Mouse (Mus musculus) megakaryocyte, embryonic 14.5 days (primary cell): ENCODE measurements at regions not wholly inside any gene's neighbourhood (a gene's known extent, or its start where the extent isn't known, plus 50 kb on each side); places are given as distances from the start of the nearest gene placed in this dataset.

ENCODE experiments used
- FLI1 ChIP-seq: IDR thresholded peaks from 2 replicates; pipeline ENCODE4 v1.6.1; 2012; ENCODE audit warnings: low read length, inconsistent platforms, mixed read lengths
- GATA1 ChIP-seq: IDR thresholded peaks from 3 replicates; pipeline ENCODE4 v1.6.1; 2012; ENCODE audit warnings: mixed read lengths, low read length, inconsistent platforms, borderline replicate concordance

DNA sequence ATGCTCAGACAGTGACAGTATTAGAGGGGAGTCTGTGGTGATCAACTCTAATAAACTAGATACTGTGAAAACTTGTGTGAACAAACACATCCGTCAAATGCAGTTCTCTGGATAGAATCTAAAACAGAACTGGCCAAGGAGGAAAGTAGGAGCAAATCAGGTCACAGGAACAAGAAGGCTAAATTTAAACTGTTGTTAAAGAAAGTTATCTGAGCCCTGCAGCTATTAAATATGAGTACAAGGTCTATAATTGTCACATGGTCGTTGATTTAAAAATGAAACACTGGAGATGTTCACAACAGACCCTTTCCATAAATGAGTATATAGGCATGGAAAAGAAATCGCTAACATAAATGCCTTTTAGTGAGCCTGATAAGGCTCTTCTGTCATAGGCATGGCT is 156.4 kb downstream of the Sptssa start:
- TF ChIP-seq FLI1: no peak
- TF ChIP-seq GATA1: no peak
